In the genomic region with DNA sequence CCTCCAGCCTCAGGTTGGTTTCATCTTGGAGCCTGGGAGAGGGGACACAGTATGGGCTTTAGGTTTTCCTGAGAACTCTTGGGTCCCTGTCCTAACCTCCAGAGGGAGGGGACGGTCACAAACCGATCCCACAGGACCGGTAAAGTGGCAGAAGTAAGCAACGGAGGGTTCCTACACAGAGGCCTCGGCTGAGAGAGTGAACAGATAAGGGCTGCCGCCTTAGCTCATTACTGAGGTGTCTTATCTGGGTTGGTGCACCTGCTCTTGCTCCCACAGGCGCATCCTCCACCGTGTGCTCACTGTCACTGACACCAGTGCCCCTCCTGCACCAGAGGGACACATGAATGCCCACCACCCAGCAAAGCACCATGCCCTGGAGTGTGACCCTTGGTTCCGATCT, we compare ENCODE assay signal across 19 mouse cellular contexts. TPM values are rescaled to one million over a fixed set of nuclear protein-coding genes. Genes with fewer than 3 reads are reported as not detected.
DNase-seq lines count a peak whose midpoint lies in the region; ATAC-seq and TF ChIP-seq lines count a peak whose summit lies in the region.
"Had no signal": no experiment of that assay in that cellular context is flagged by ENCODE, and none has a peak within 500 bp of the region (broad histone marks: within the 10 kb centered on the region; RNA-seq: fewer than 3 reads in every experiment).

No protein-coding gene starts in this region.

- no peak for DNase-seq in hindbrain, postnatal 0 days (ENCODE audit: low spot score)
- DNase-seq in c-Kit-negative CD71-positive TER-119-positive erythroid progenitor cells, embryonic 14.5 days (ENCODE audit: low read depth, low spot score), result peak; percentile 79
- DNase-seq in liver, result peak; percentile 87
- DNase-seq in spleen, postnatal 10 days (ENCODE audit: low spot score in 2 of 2), result peak; percentile 77 to 80
- no peak for DNase-seq in T-cell, adult 2 months (ENCODE audit: low spot score)
- DNase-seq in frontal cortex, postnatal 36 days (ENCODE audit: low spot score in 2 of 2), result no peak
- DNase-seq: lung, postnatal 14 days; midbrain, embryonic 14.5 days; thymus, postnatal 36 days had no signal

- ATAC-seq in hindbrain, postnatal 0 days, result no peak
- ATAC-seq in hindbrain, embryonic 12.5 days (ENCODE audit: low FRiP score), result no peak
- ATAC-seq: CD4-positive, CD25-positive, alpha-beta regulatory T cell, adult 4 months; hindbrain, embryonic 16.5 days; Patski had no signal

- 82% methylated on average over 9 of the region's 9 CpGs for WGBS in hindbrain, postnatal 0 days
- WGBS in hindbrain, embryonic 12.5 days, result 75% methylated on average over 9 of the region's 9 CpGs

- peaks cover 23% of the 10 kb centered on the region for H3K27me3 ChIP-seq in hindbrain, postnatal 0 days (ENCODE audit: insufficient read depth, low read length)
- H3K27me3 ChIP-seq in hindbrain, embryonic 12.5 days, result peaks cover 73% of the 10 kb centered on the region
- H3K27me3 ChIP-seq: Patski had no signal

- no peak overlapping the region for H3K9ac ChIP-seq in hindbrain, postnatal 0 days (replicated peaks; ENCODE audit: low read length)
- no peak overlapping the region for H3K9ac ChIP-seq in hindbrain, embryonic 12.5 days
- H3K9ac ChIP-seq: heart, embryonic 13.5 days; limb, embryonic 12.5 days; neural tube, embryonic 12.5 days had no signal

- H3K27ac ChIP-seq in hindbrain, postnatal 0 days, result no peak overlapping the region
- no peak overlapping the region for H3K27ac ChIP-seq in hindbrain, embryonic 12.5 days
- H3K27ac ChIP-seq: heart, embryonic 13.5 days; limb, embryonic 12.5 days; neural tube, embryonic 12.5 days had no signal

- no peak for TF ChIP-seq CTCF in hindbrain, postnatal 0 days (IDR thresholded peaks at IDR 0.05; ENCODE audit: low read depth)

- 0 out of 2 replicates have a peak overlapping the region, but pooled peaks have one; percentile 3 for H3K4me2 ChIP-seq in hindbrain, postnatal 0 days (ENCODE audit: low read depth, low read length)
- no peak overlapping the region for H3K4me2 ChIP-seq in hindbrain, embryonic 12.5 days (replicated peaks)
- H3K4me2 ChIP-seq: heart, embryonic 13.5 days; limb, embryonic 12.5 days; neural tube, embryonic 12.5 days had no signal

- H3K4me1 ChIP-seq in hindbrain, postnatal 0 days (ENCODE audit: insufficient read depth, low read length), result peaks cover 11% of the 10 kb centered on the region; the same call in 1 of the 2 replicates
- H3K4me1 ChIP-seq in hindbrain, embryonic 12.5 days, result peaks cover 13% of the 10 kb centered on the region

- H3K4me3 ChIP-seq in hindbrain, postnatal 0 days (ENCODE audit: low read length), result no peak overlapping the region
- H3K4me3 ChIP-seq in hindbrain, embryonic 12.5 days, result no peak overlapping the region
- H3K4me3 ChIP-seq: heart, embryonic 13.5 days; limb, embryonic 12.5 days; neural tube, embryonic 12.5 days had no signal

- H3K9me3 ChIP-seq in hindbrain, postnatal 0 days (ENCODE audit: low read length), result no peaks in the 10 kb centered on the region
- H3K9me3 ChIP-seq in hindbrain, embryonic 12.5 days (replicated peaks), result no peaks in the 10 kb centered on the region
- H3K9me3 ChIP-seq: heart, embryonic 13.5 days; limb, embryonic 12.5 days; neural tube, embryonic 12.5 days had no signal

- no peaks in the 10 kb centered on the region for H3K36me3 ChIP-seq in hindbrain, postnatal 0 days (ENCODE audit: insufficient read depth, low read length)
- H3K36me3 ChIP-seq in hindbrain, embryonic 12.5 days, result no peaks in the 10 kb centered on the region
- H3K36me3 ChIP-seq: heart, embryonic 13.5 days; limb, embryonic 12.5 days; neural tube, embryonic 12.5 days had no signal

RNA-seq across cellular contexts. Expression of gene Gfap, which starts 4.9 kb away (rescaled TPM):
- 79.1 and 105 TPM in 2 replicates for total RNA-seq in hindbrain, postnatal 0 days (2014; rRNA removed)
- 74.4 and 89.2 TPM in 2 replicates for polyA plus RNA-seq in hindbrain, postnatal 0 days (2015; fragmentation: Nextera tagmentation; extraction: Ambion mirVana)
- 0.12 TPM in 1 of 2 replicates, not detected in the other for polyA plus RNA-seq in hindbrain, embryonic 12.5 days (2016; fragmentation: Nextera tagmentation; extraction: Ambion mirVana)
- total RNA-seq: gastrocnemius, adult 18-20 months had no signal
- polyA plus RNA-seq: CD4-positive, CD25-positive, alpha-beta regulatory T cell, adult 4 months had no signal

RNA-seq across cellular contexts. Expression of gene Fam187a, which starts 10.8 kb away (rescaled TPM):
- not detected in 2 replicates for total RNA-seq in hindbrain, postnatal 0 days (2014; rRNA removed)
- polyA plus RNA-seq in hindbrain, postnatal 0 days (2015; fragmentation: Nextera tagmentation; extraction: Ambion mirVana), result not detected in 2 replicates
- polyA plus RNA-seq in hindbrain, embryonic 12.5 days (2016; fragmentation: Nextera tagmentation; extraction: Ambion mirVana), result not detected in 2 replicates
- total RNA-seq: adrenal gland, adult 18-20 months; gastrocnemius, adult 18-20 months had no signal
- polyA plus RNA-seq: CD4-positive, CD25-positive, alpha-beta regulatory T cell, adult 4 months; heart, embryonic 13.5 days; hindbrain, embryonic 16.5 days; kidney, embryonic 16.5 days; limb, embryonic 12.5 days; midbrain, embryonic 14.5 days; neural tube, embryonic 12.5 days had no signal

RNA-seq across cellular contexts. Expression of gene Ccdc103, which starts 14.8 kb away (rescaled TPM):
- 0.25 and 0.31 TPM in 2 replicates for total RNA-seq in hindbrain, postnatal 0 days (2014; rRNA removed)
- polyA plus RNA-seq in hindbrain, postnatal 0 days (2015; fragmentation: Nextera tagmentation; extraction: Ambion mirVana), result 2.2 and 2.4 TPM in 2 replicates
- polyA plus RNA-seq in hindbrain, embryonic 12.5 days (2016; fragmentation: Nextera tagmentation; extraction: Ambion mirVana), result 1.7 and 3.4 TPM in 2 replicates
- total RNA-seq: gastrocnemius, adult 18-20 months had no signal
- polyA plus RNA-seq: CD4-positive, CD25-positive, alpha-beta regulatory T cell, adult 4 months had no signal

RNA-seq across cellular contexts. Expression of gene Eftud2, which starts 15.0 kb away (rescaled TPM):
- 63.8 and 70.8 TPM in 2 replicates for total RNA-seq in hindbrain, postnatal 0 days (2014; rRNA removed)
- 104 and 106 TPM in 2 replicates for polyA plus RNA-seq in hindbrain, postnatal 0 days (2015; fragmentation: Nextera tagmentation; extraction: Ambion mirVana)
- polyA plus RNA-seq in hindbrain, embryonic 12.5 days (2016; fragmentation: Nextera tagmentation; extraction: Ambion mirVana), result 208 TPM in 2 replicates

RNA-seq across cellular contexts. Expression of gene Kif18b, which starts 29.1 kb away (rescaled TPM):
- 9.2 and 11.7 TPM in 2 replicates for total RNA-seq in hindbrain, postnatal 0 days (2014; rRNA removed)
- polyA plus RNA-seq in hindbrain, postnatal 0 days (2015; fragmentation: Nextera tagmentation; extraction: Ambion mirVana), result 1.9 and 2.1 TPM in 2 replicates
- 6.6 and 7.8 TPM in 2 replicates for polyA plus RNA-seq in hindbrain, embryonic 12.5 days (2016; fragmentation: Nextera tagmentation; extraction: Ambion mirVana)
- total RNA-seq: gastrocnemius, adult 18-20 months had no signal

Comparison
In these comparisons a context has a peak if more than half of its experiments do, and no peak if none do; other contexts are left out.
1. RNA of gene Gfap, which starts 4.9 kb away (polyA plus RNA-seq): 74.4 to 89.2 TPM in hindbrain, postnatal 0 days; 0.12 TPM in hindbrain, embryonic 12.5 days; every median in the first group is over 10 times any median in the second.
2. DNase-seq: peak in c-Kit-negative CD71-positive TER-119-positive erythroid progenitor cells, embryonic 14.5 days (single experiment), liver (single experiment) and spleen, postnatal 10 days (2 of 2); none in hindbrain, postnatal 0 days (single experiment), T-cell, adult 2 months (single experiment) and frontal cortex, postnatal 36 days (0 of 2).